In the genomic region with DNA sequence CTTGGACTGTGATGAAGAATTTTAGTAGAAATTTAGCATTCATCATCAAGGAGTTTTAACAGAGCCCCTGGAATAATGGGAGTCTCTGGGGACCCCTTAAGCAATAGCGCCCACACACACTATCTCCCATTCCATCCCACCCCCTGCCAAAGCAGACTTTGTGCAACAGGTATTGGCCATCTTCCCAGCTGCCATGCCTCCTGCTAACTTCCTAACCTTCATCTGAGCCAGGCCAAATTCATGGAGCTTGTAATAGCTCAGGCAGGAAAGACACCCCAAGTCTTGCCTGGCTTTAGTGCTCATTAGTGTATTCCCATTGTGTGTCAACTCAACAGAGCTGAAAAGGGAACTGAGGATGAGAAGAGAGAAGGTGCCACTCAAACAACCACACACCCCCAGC, we compare ENCODE assay signal across 12 mouse cellular contexts.
"Had no signal": no experiment of that assay in that cellular context is flagged by ENCODE, and none has a peak within 500 bp of the region (broad histone marks: within the 10 kb centered on the region; RNA-seq: fewer than 3 reads in every experiment).

No protein-coding gene starts in this region.

- H3K4me3 ChIP-seq: kidney, embryonic 15.5 days; limb, embryonic 12.5 days; neural tube, embryonic 13.5 days had no signal

- H3K9ac ChIP-seq: kidney, embryonic 15.5 days; limb, embryonic 12.5 days; liver, embryonic 14.5 days; neural tube, embryonic 13.5 days had no signal

- H3K36me3 ChIP-seq: kidney, embryonic 15.5 days; limb, embryonic 12.5 days; neural tube, embryonic 13.5 days had no signal

- H3K27ac ChIP-seq: kidney, embryonic 15.5 days; limb, embryonic 12.5 days; liver, embryonic 14.5 days; neural tube, embryonic 13.5 days had no signal

- H3K27me3 ChIP-seq: kidney, embryonic 15.5 days; limb, embryonic 12.5 days; neural tube, embryonic 13.5 days had no signal

- H3K4me2 ChIP-seq: kidney, embryonic 15.5 days; limb, embryonic 12.5 days; neural tube, embryonic 13.5 days had no signal

- DNase-seq: kidney, adult 2 months; kidney, postnatal 14 days; liver; lung, adult 18-20 months; lung, postnatal 36 days; midbrain, embryonic 14.5 days; retina, postnatal 1 day; thymus, postnatal 36 days had no signal

- H3K4me1 ChIP-seq: kidney, embryonic 15.5 days had no signal

- H3K9me3 ChIP-seq: kidney, embryonic 15.5 days; limb, embryonic 12.5 days; neural tube, embryonic 13.5 days had no signal
